Mouse (Mus musculus) sigmoid colon, adult 10 weeks (tissue): ENCODE data around the gene Ndufa11. TPM values are rescaled to one million over a fixed set of nuclear protein-coding genes. Genes with fewer than 3 reads are reported as not detected.

ENCODE experiments used
- polyA plus RNA-seq: library from polyadenylated mRNA; stranded (reverse); fragments of 350-450 nt; fragmentation: Illumina TruSeq; extraction: RNeasy Lipid Tissue Mini Kit (QIAGEN cat#74804); gene quantifications from one replicate; pipeline ENCODE4 v1.2.3, GENCODE M21; 2014; ENCODE audit warnings: low read depth, low replicate concordance

Gene Ndufa11
- not detected for polyA plus RNA-seq

DNA sequence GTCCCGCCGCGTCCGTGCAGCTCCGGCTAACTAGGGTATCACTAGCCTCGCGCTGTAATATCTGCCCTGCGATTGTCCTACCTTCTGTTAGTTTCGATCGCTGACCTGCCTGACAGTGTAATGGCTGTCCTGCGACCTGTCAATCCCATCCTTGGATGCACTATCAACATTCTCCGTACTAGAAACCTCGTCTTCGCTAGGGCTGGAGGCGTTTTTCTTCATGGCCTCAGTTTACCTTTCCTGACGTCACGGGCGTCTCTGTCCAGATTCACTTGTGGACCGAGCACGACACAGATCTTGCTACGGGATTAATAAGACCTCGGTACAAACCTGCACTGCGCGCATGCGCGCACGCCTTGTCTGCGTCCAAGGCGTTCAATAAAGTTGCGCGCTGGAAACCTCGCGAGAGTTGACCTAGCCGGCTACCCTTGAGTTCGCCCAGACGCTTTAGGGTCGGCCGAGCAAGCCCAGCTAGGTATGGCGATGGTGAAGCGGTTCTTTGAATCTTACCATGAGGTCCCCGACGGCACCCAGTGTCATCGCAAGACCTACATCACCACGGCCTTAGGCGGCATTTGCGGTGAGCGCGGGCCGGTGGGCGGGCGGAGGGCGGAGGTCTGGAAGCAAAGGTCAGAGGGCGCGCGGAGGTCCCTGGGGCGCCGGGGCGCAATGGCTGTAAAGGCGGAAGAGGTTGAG is at the start of gene Ndufa11, which contains the start of gene Vmac:
Gene Ndufa11 (plus strand): TSS at position 405 of the 696 bp plus-strand sequence.
Gene Vmac (minus strand): TSS at position 660 of the 696 bp plus-strand sequence.

DNA sequence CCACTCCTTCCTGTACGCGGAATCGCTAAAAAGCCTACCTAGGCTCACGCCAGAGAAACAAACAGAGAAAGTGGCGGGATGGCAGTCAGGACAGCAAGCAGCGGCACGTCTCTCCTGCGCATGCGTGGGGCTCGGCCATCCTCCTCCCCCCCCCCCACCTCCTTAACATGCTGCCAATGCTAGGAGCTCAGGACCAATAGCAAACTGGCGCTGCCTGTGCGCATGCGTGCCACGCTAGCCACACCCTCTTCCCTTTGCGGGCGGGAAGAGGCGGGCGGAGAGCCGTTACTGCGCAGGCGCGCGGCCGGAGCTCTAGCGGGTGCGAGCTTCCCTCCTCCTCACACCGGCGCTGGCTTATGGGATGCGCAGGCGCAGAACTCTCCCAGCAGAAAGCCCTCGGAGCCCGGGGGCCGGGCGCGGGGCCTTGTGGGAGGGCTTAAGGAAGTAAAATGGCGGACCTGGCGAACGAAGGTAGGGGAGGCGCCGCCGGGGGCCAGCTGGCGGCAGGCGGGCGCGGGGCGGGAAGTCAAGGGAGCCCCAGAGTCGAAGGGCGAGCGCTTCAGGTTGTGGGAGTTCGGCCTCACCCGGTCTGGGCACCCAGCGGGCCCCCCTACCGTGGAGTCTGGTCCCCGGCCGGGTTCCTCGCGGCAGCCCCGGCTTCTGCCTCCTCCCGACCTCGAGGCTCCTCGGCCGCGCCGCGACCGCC is 44.5 kb upstream of the Ndufa11 start, which contains the start of gene Ranbp3:
Gene Ranbp3 (plus strand): TSS at position 354 of the 706 bp plus-strand sequence.

GRCm38 (mm10) chr17:56757416-56758123 is 40.0 kb downstream of the Ndufa11 start, which contains the start of gene Nrtn:
TSS of gene Nrtn (minus strand) at chr17:56757530.

DNA sequence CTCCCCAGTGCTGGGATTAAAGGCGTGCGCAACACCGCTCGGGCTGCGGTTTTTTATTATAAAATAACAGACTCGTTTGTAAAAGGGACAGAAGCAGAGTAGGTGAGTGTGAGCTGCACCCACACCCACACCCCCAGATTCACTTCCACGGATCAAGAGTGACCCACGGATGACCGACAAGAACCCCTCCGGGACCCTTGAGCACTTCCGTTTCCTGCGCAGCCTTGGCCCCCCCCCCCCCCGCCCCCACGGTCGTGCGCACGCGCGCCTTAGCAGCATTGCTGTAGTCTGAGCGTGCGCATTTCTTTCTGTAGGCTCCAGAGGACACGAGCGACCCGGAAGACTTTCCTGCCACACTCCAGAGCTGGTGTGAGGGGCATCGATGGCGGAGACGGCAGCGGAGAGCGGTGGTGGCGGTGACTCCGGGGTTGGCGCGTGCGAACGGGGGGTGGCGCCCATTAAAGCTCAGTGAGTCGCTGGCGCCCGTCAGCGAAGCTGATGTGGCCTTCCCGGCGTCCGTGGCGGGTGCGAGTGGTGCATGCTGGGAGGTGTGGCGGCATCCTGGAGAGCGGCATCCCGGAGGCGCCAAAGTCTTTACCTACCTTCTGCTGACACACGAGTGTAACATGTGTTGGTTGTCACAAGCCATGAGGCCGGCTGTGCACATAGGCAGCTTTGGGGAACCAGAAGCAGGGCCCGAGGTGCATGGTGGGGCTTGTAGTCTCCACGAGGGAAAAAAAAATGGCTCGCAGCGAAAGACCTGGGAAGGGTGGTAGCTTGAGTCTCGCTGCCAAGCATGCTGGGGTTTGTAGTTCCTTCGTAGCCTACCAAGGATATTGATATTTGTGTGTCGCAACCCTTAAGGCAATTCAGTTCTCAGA is 47.1 kb downstream of the Ndufa11 start, which contains the start of gene Dus3l:
Gene Dus3l (plus strand): TSS at position 284 of the 881 bp plus-strand sequence.

DNA sequence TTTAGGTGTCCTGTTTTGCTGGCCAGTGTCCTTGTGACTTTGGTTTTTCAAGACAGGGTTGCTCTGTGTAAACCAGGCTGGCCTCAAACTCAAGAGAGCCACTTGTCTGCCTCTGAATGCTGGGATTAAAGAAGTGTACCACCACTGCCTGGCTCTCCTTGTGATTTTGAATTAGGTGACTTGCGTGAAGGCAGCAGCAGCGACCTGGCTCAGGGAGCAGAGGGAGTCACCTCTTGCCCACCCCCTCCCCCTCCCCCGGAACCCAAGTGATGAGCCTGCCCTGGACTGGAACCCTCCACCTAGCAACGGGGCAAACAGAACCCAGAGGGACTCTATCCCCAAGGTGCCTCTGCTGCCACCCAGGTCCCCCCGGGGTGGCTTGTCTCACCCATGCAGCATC is 52.4 kb downstream of the Ndufa11 start, which contains the start of gene Prr22:
Gene Prr22 (plus strand): TSS at position 301 of the 400 bp plus-strand sequence.

Other genes starting within 250 kb of the Ndufa11 start
- gene Ptprs, start 241.3 kb upstream of the Ndufa11 start, polyA plus RNA-seq, result 0.98 TPM
- not detected for gene Znrf4, start 205.3 kb upstream of the Ndufa11 start, polyA plus RNA-seq
- gene Gm20219, start 163.4 kb upstream of the Ndufa11 start, polyA plus RNA-seq, result 1.7 TPM
- gene Safb2, start 133.2 kb upstream of the Ndufa11 start, polyA plus RNA-seq, result 63.3 TPM
- gene Safb, start 132.9 kb upstream of the Ndufa11 start, polyA plus RNA-seq, result 19.0 TPM
- 9.6 TPM for gene 2410015M20Rik, start 108.0 kb upstream of the Ndufa11 start, polyA plus RNA-seq
- not detected for gene Rpl36, start 104.4 kb upstream of the Ndufa11 start, polyA plus RNA-seq
- 2.6 TPM for gene Lonp1, start 90.9 kb upstream of the Ndufa11 start, polyA plus RNA-seq
- 0.28 TPM for gene Catsperd, start 89.6 kb upstream of the Ndufa11 start, polyA plus RNA-seq
- gene Ranbp3, start 44.5 kb upstream of the Ndufa11 start, polyA plus RNA-seq, result 3.9 TPM
- 12.3 TPM for gene Vmac, start 255 bp downstream of the Ndufa11 start, polyA plus RNA-seq
- not detected for gene Nrtn, start 39.8 kb downstream of the Ndufa11 start, polyA plus RNA-seq
- gene Dus3l, start 47.0 kb downstream of the Ndufa11 start, polyA plus RNA-seq, result 1.8 TPM
- gene Prr22, start 52.5 kb downstream of the Ndufa11 start, polyA plus RNA-seq, result not detected
- 0.38 TPM for gene Rfx2, start 113.2 kb downstream of the Ndufa11 start, polyA plus RNA-seq
- gene Acsbg2, start 156.7 kb downstream of the Ndufa11 start, polyA plus RNA-seq, result not detected
- not detected for gene 1700061G19Rik, start 157.7 kb downstream of the Ndufa11 start, polyA plus RNA-seq
- 1.1 TPM for gene Mllt1, start 217.6 kb downstream of the Ndufa11 start, polyA plus RNA-seq